Mouse (Mus musculus) hindbrain, postnatal 0 days (tissue): Measurements from ENCODE around the gene Psmb11. TPM values are rescaled to one million over a fixed set of nuclear protein-coding genes. Genes with fewer than 3 reads are reported as not detected.

ENCODE experiments used
- ATAC-seq: fragments of 200-750 bp; cut with Nextera tagmentation; 2 replicates; pipeline ENCODE4 v1.8.0; 2017; ENCODE audit warnings: mild to moderate bottlenecking, moderate TSS enrichment, moderate library complexity
- DNase-seq: peaks from one replicate; pipeline ENCODE4 v3.0.0-alpha.2; 2015; ENCODE audit warnings: low spot score
- H3K27ac ChIP-seq: fragments of 300-500 bp; sonication (generic); 2 replicates; pipeline ENCODE4 v1.5.1; 2014; ENCODE audit warnings: mild to moderate bottlenecking
- H3K27me3 ChIP-seq: fragments of 300-500 bp; sonication (generic); 2 replicates; pipeline ENCODE4 v1.6.1; 2014; ENCODE audit warnings: low read length, mixed read lengths; ENCODE audit not compliant: insufficient read depth
- H3K36me3 ChIP-seq: fragments of 300-500 bp; sonication (generic); 2 replicates; pipeline ENCODE4 v1.6.1; 2014; ENCODE audit warnings: low read length, mixed read lengths; ENCODE audit not compliant: insufficient read depth
- H3K4me1 ChIP-seq: fragments of 300-500 bp; sonication (generic); 2 replicates; pipeline ENCODE4 v1.6.1; 2014; ENCODE audit warnings: antibody characterized with exemption, low read length, mixed read lengths; ENCODE audit not compliant: insufficient read depth
- H3K4me2 ChIP-seq: fragments of 300-500 bp; sonication (generic); 2 replicates; pipeline ENCODE4 v1.6.1; 2014; ENCODE audit warnings: low read depth, mild to moderate bottlenecking, low read length, moderate library complexity, mixed read lengths
- H3K4me3 ChIP-seq: fragments of 300-500 bp; sonication (generic); 2 replicates; pipeline ENCODE4 v1.5.1; 2014; ENCODE audit warnings: low read length
- H3K9ac ChIP-seq: fragments of 300-500 bp; sonication (generic); replicated peaks from 2 replicates; pipeline ENCODE4 v1.6.1; 2014; ENCODE audit warnings: mild to moderate bottlenecking, low read length, moderate library complexity, mixed read lengths
- H3K9me3 ChIP-seq: fragments of 300-500 bp; sonication (generic); 2 replicates; pipeline ENCODE4 v1.6.1; 2016; ENCODE audit warnings: low read length, mixed read lengths
- CTCF ChIP-seq: IDR thresholded peaks from 2 replicates; pipeline ENCODE4 v1.5.1; 2016; ENCODE audit warnings: antibody characterized with exemption, control low read depth, low read depth
- WGBS: fragments of 180-500 bp; shearing (Covaris S2); extraction: QIAGEN DNeasy Blood & Tissue Kit; methylation state at CpG from one replicate; pipeline ENCODE4 v1.1.7; 2014; 5-methylcytosine and 5-hydroxymethylcytosine counted together
- polyA plus RNA-seq: library from polyadenylated mRNA; unstranded; fragments of >200 nt; fragmentation: Nextera tagmentation; extraction: Ambion mirVana; gene quantifications from 2 replicates; pipeline ENCODE4 v1.2.1, GENCODE M21; 2015
- total RNA-seq: library from RNA; depleted of rRNA; stranded (reverse); fragments of >200 nt; gene quantifications from 2 replicates; pipeline ENCODE4 v1.2.3, GENCODE M21; 2014

Psmb11 gene
- total and polyA plus RNA-seq, 2 experiments from 2014 or later: 0.05 to 0.21 TPM

GRCm38 (mm10) chr14:54629797-54630196 is 8.6 kb downstream of the Psmb11 start:
- DNase-seq (no peak), ATAC-seq (no peak)
- WGBS: 93% methylated on average over 2 of the region's 2 CpGs
- Histone ChIP-seq H3K9ac (no peak overlapping the region), H3K4me2 (no peak overlapping the region), H3K9me3 (no peaks in the 10 kb centered on the region), H3K27me3 (no peaks in the 10 kb centered on the region), H3K4me3 (no peak overlapping the region), H3K4me1 (no peaks in the 10 kb centered on the region; the same call in 1 of the 2 replicates), H3K27ac (no peak overlapping the region), H3K36me3 (peaks cover 12% of the 10 kb centered on the region; the same call in 1 of the 2 replicates)
- TF ChIP-seq CTCF: no peak

GRCm38 (mm10) chr14:54630583-54631239 is 9.5 kb downstream of the Psmb11 start:
- peaks cover 12% of the 10 kb centered on the region; the same call in 1 of the 2 replicates for H3K36me3 ChIP-seq
- peak; percentile 34 for DNase-seq
- WGBS: 46% methylated on average over 11 of the region's 11 CpGs

GRCm38 (mm10) chr14:54631240-54631599 is 10.0 kb downstream of the Psmb11 start:
- no peak overlapping the region for H3K9ac ChIP-seq
- ATAC-seq (peak; percentile 54), DNase-seq (no peak)
- no peak overlapping the region for H3K4me3 ChIP-seq
- TF ChIP-seq CTCF: no peak
- H3K9me3 ChIP-seq: no peaks in the 10 kb centered on the region
- H3K36me3 ChIP-seq: peaks cover 12% of the 10 kb centered on the region; the same call in 1 of the 2 replicates
- 28% methylated on average over 4 of the region's 4 CpGs for WGBS
- 0 out of 2 replicates have a peak overlapping the region, but pooled peaks have one; percentile 1 for H3K4me2 ChIP-seq
- H3K4me1 ChIP-seq: no peaks in the 10 kb centered on the region; the same call in 1 of the 2 replicates
- H3K27me3 ChIP-seq: no peaks in the 10 kb centered on the region
- H3K27ac ChIP-seq: peak overlapping the region; percentile 56; the same call in 1 of the 2 replicates

More at GRCm38 (mm10) chr14:54630583-54631239, 9.5 kb downstream of the Psmb11 start:
- Histone ChIP-seq H3K27ac (peak overlapping the region; percentile 56; the same call in 1 of the 2 replicates), H3K4me2 (no peak overlapping the region), H3K4me3 (no peak overlapping the region), H3K27me3 (no peaks in the 10 kb centered on the region), H3K9me3 (no peaks in the 10 kb centered on the region), H3K4me1 (no peaks in the 10 kb centered on the region; the same call in 1 of the 2 replicates), H3K9ac (0 out of 2 replicates have a peak overlapping the region, but pooled peaks have one; percentile 5)
- no peak for TF ChIP-seq CTCF
- peak; percentile 72 for ATAC-seq

GRCm38 (mm10) chr14:54632252-54632651 is 11.0 kb downstream of the Psmb11 start:
- DNase-seq (no peak), ATAC-seq (no peak)
- Histone ChIP-seq H3K4me1 (no peaks in the 10 kb centered on the region; the same call in 1 of the 2 replicates), H3K36me3 (peaks cover 12% of the 10 kb centered on the region; the same call in 1 of the 2 replicates), H3K9me3 (no peaks in the 10 kb centered on the region), H3K4me2 (no peak overlapping the region), H3K9ac (no peak overlapping the region), H3K4me3 (no peak overlapping the region), H3K27ac (no peak overlapping the region), H3K27me3 (no peaks in the 10 kb centered on the region)
- 91% methylated on average over 35 of the region's 37 CpGs for WGBS
- no peak for TF ChIP-seq CTCF

- H3K9ac ChIP-seq: no peak overlapping the region
- H3K27me3 ChIP-seq: no peaks in the 10 kb centered on the region
- H3K4me1 ChIP-seq: no peaks in the 10 kb centered on the region; the same call in 1 of the 2 replicates
- ATAC-seq (no peak), DNase-seq (no peak)
- H3K36me3 ChIP-seq: peaks cover 12% of the 10 kb centered on the region; the same call in 1 of the 2 replicates
- H3K9me3 ChIP-seq: no peaks in the 10 kb centered on the region
- H3K4me3 ChIP-seq: no peak overlapping the region
- 84% methylated on average over 4 of the region's 4 CpGs for WGBS
- TF ChIP-seq CTCF: peak; percentile 31
- H3K4me2 ChIP-seq: no peak overlapping the region
- no peak overlapping the region for H3K27ac ChIP-seq
Measured at GRCm38 (mm10) chr14:54634182-54634581, 12.9 kb downstream of the Psmb11 start.

- H3K27ac ChIP-seq: no peak overlapping the region
- H3K36me3 ChIP-seq: peaks cover 7% of the 10 kb centered on the region; the same call in 1 of the 2 replicates
- H3K9ac ChIP-seq: no peak overlapping the region
- 45% methylated on average over 8 of the region's 8 CpGs for WGBS
- ATAC-seq (no peak), DNase-seq (peak; percentile 58)
- no peak overlapping the region for H3K4me2 ChIP-seq
- H3K4me3 ChIP-seq: no peak overlapping the region
- H3K27me3 ChIP-seq: no peaks in the 10 kb centered on the region
- H3K4me1 ChIP-seq: no peaks in the 10 kb centered on the region; the same call in 1 of the 2 replicates
- no peaks in the 10 kb centered on the region for H3K9me3 ChIP-seq
- peak; percentile 93 for TF ChIP-seq CTCF
Measured at GRCm38 (mm10) chr14:54636954-54637353, 15.7 kb downstream of the Psmb11 start.

GRCm38 (mm10) chr14:54638210-54638609 is 17.0 kb downstream of the Psmb11 start:
- 65% methylated on average over 5 of the region's 5 CpGs for WGBS
- no peak overlapping the region for H3K9ac ChIP-seq
- no peak overlapping the region for H3K4me2 ChIP-seq
- peak; percentile 39 for DNase-seq
- no peak overlapping the region for H3K4me3 ChIP-seq
- no peak for ATAC-seq
- H3K4me1 ChIP-seq: no peaks in the 10 kb centered on the region; the same call in 1 of the 2 replicates
- peaks cover 11% of the 10 kb centered on the region for H3K36me3 ChIP-seq
- H3K27ac ChIP-seq: no peak overlapping the region
- no peaks in the 10 kb centered on the region for H3K27me3 ChIP-seq
- peak; percentile 56 for TF ChIP-seq CTCF
- H3K9me3 ChIP-seq: no peaks in the 10 kb centered on the region
